Mouse (Mus musculus): ENCODE results near the gene Zdhhc20. TPM values are rescaled to one million over a fixed set of nuclear protein-coding genes. Genes with fewer than 3 reads are reported as not detected.
"Not testable (repeated sequence)": the region's sequence is repeated elsewhere in the genome, so short reads cannot be mapped to it uniquely, and the experiment has no call there.

The Zdhhc20 gene
- total RNA-seq, 2 experiments from 2014 or later: 12.4 to 16.5 TPM

- DNase-seq; intact Hi-C loops (cut with DNase I): not testable (repeated sequence)
Measured at GRCm38 (mm10) chr14:57896088-57896871, 6.2 kb upstream of the Zdhhc20 start.

GRCm38 (mm10) chr14:57894346-57894745 is 4.3 kb upstream of the Zdhhc20 start:
- intact Hi-C loops (cut with DNase I): loop anchor here (5.0 kb wide), 1 partner anchor 67 kb away; the partner anchor contains the start of genes Mrpl57 and Ska3
- no peak for DNase-seq

GRCm38 (mm10) chr14:57892961-57893360 is 2.9 kb upstream of the Zdhhc20 start:
- intact Hi-C loops (cut with DNase I): loop anchor here (5.0 kb wide), 1 partner anchor 66 kb away; the partner anchor contains the start of genes Mrpl57 and Ska3
- no peak for DNase-seq

- intact Hi-C loops (cut with DNase I): loop anchor here (5.0 kb wide), 3 partner anchors 62 to 142 kb away; partner anchors contain the start of genes Gm49361, Mrpl57, Sap18 and Ska3
- peak in 1 of 2 experiments; percentile 60 for DNase-seq
Measured at GRCm38 (mm10) chr14:57889541-57890010, 500 bp downstream of the Zdhhc20 start.

- intact Hi-C loops (cut with DNase I): loop anchor here (5.0 kb wide), 2 partner anchors 90 to 140 kb away; partner anchors contain the start of genes Gm49361 and Sap18
- DNase-seq: peak; percentile 41 to 50
Measured at GRCm38 (mm10) chr14:57887171-57887570, 2.9 kb downstream of the Zdhhc20 start.

GRCm38 (mm10) chr14:57886032-57886431 is 4.0 kb downstream of the Zdhhc20 start:
- intact Hi-C loops (cut with DNase I): loop anchor here (5.0 kb wide), 2 partner anchors 89 to 139 kb away; partner anchors contain the start of genes Gm49361 and Sap18
- no peak for DNase-seq

GRCm38 (mm10) chr14:57883341-57883740 is 6.7 kb downstream of the Zdhhc20 start:
- DNase-seq: no peak
- intact Hi-C loops (cut with DNase I): loop anchor here (5.0 kb wide), 1 partner anchor 34 kb away; no protein-coding TSS in a partner anchor

GRCm38 (mm10) chr14:57882720-57883119 is 7.4 kb downstream of the Zdhhc20 start:
- DNase-seq: no peak
- intact Hi-C loops (cut with DNase I): loop anchor here (5.0 kb wide), 1 partner anchor 35 kb away; no protein-coding TSS in a partner anchor

- intact Hi-C loops (cut with DNase I): loop anchor here (5.0 kb wide), 1 partner anchor 36 kb away; no protein-coding TSS in a partner anchor
- DNase-seq: peak; percentile 75 to 80
Measured at GRCm38 (mm10) chr14:57881793-57882192, 8.3 kb downstream of the Zdhhc20 start.

- intact Hi-C loops (cut with DNase I): loop anchor here (5.0 kb wide), 1 partner anchor 36 kb away; no protein-coding TSS in a partner anchor
- no peak for DNase-seq
Measured at GRCm38 (mm10) chr14:57881074-57881473, 9.0 kb downstream of the Zdhhc20 start.

GRCm38 (mm10) chr14:57877921-57878320 is 12.2 kb downstream of the Zdhhc20 start:
- DNase-seq: no peak
- intact Hi-C loops (cut with DNase I): no loop called here

GRCm38 (mm10) chr14:57866676-57867276 is 23.3 kb downstream of the Zdhhc20 start:
- no peak for DNase-seq
- intact Hi-C loops (cut with DNase I): no loop called here

- no peak for DNase-seq
- intact Hi-C loops (cut with DNase I): no loop called here
Measured at GRCm38 (mm10) chr14:57865256-57865655, 24.8 kb downstream of the Zdhhc20 start.

- no peak for DNase-seq
Measured at GRCm38 (mm10) chr14:57863129-57863528, 26.9 kb downstream of the Zdhhc20 start.

GRCm38 (mm10) chr14:57861987-57862412 is 28.1 kb downstream of the Zdhhc20 start:
- intact Hi-C loops (cut with DNase I): no loop called here
- DNase-seq: no peak

More at GRCm38 (mm10) chr14:57863129-57863528, 26.9 kb downstream of the Zdhhc20 start:
- intact Hi-C loops (cut with DNase I): no loop called here

GRCm38 (mm10) chr14:57859520-57859919 is 30.6 kb downstream of the Zdhhc20 start:
- intact Hi-C loops (cut with DNase I): loop anchor here (5.0 kb wide), 1 partner anchor 48 kb away; no protein-coding TSS in a partner anchor
- peak; percentile 8 to 26 for DNase-seq

- intact Hi-C loops (cut with DNase I): loop anchor here (5.0 kb wide), 1 partner anchor 49 kb away; no protein-coding TSS in a partner anchor
- no peak for DNase-seq
Measured at GRCm38 (mm10) chr14:57858601-57859000, 31.5 kb downstream of the Zdhhc20 start.

- intact Hi-C loops (cut with DNase I): loop anchor here (5.0 kb wide), 1 partner anchor 51 kb away; no protein-coding TSS in a partner anchor
- DNase-seq: not testable (repeated sequence)
Measured at GRCm38 (mm10) chr14:57856037-57856436, 34.0 kb downstream of the Zdhhc20 start.

- DNase-seq: no peak
- intact Hi-C loops (cut with DNase I): no loop called here
Measured at GRCm38 (mm10) chr14:57852961-57853360, 37.1 kb downstream of the Zdhhc20 start.

- no peak for DNase-seq
- intact Hi-C loops (cut with DNase I): no loop called here
Measured at GRCm38 (mm10) chr14:57850330-57850729, 39.7 kb downstream of the Zdhhc20 start.

- no peak for DNase-seq
- intact Hi-C loops (cut with DNase I): no loop called here
Measured at GRCm38 (mm10) chr14:57848646-57849045, 41.4 kb downstream of the Zdhhc20 start.

Data from heart, postnatal 14 days (tissue).